Mouse (Mus musculus): Measurements from ENCODE around the gene Alyref2.
A peak's percentile ranks its signal among the peaks of the same experiment; 100 is the strongest.

- 0 out of 2 replicates have a peak, but pooled peaks have one; percentile 5 for TF ChIP-seq CTCF (IDR thresholded peaks at IDR 0.05; ENCODE audit: low read depth)
- no peak for TF ChIP-seq EP300 (IDR thresholded peaks at IDR 0.05; ENCODE audit: low read depth)
Measured at GRCm38 (mm10) chr1:171532830-171533229, 29.6 kb downstream of the Alyref2 start.
